Mouse (Mus musculus) layer of hippocampus, postnatal 36 days (tissue): ENCODE data around the gene Vash1. TPM values are rescaled to one million over a fixed set of nuclear protein-coding genes. Genes with fewer than 3 reads are reported as not detected.

Experiments used
- DNase-seq, 2 experiments: peaks; one replicate each; pipeline ENCODE4 v3.0.0; 2022
- total RNA-seq, 2 experiments: library from RNA; stranded (reverse); gene quantifications; 2 replicates each; pipeline ENCODE4 v1.2.3; 2021

The Vash1 gene
- total RNA-seq, result 10 to 100 TPM; 44.4 to 47.7 TPM

DNA sequence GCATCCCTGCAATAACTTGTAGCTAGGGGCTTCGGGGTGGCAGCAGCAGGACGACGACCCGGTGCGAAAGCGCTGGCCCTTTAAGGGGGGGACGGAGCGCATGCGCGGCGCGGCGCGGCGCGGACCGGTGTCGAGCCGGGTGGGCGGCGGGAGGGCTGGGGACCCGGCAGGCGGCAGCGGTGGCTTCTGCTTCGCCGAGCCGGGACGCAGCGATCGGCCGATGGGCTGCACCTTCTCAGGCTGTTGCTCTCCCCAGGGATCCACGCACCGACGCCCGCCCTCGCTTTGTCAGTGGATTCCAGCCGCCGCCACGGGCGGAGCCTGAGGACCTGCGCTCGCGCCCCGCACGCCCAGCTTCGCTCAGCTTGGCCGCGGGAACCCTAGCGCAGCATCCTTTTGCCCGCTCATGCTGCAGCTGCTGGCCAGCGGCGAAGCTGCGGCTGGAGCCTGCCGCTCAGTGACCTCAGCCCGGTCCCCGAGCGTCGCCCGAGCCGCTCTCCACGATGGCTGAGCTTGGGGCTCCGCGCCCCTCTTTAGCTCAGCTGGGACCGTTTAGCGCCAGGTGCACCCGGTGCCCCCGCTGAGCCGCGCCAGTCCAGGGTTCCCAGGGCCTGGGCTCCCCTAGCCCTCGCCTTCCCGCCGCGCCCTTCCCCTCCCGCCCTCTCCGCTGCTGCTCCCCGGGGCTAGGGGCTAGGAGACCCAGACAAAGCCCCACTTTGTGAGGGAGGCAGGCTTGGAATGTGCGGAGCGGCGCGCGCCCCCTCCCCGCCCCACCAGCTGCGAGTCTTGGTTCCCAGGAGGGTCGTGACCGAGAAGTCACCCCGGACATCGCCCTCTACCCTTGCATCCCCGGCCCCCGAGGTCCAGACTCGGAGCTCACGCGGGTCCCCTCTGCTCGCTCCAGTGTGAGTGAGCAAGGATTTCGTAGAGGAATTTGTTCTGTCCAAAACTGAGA is at the start of gene Vash1:
TSS of gene Vash1 (plus strand) at position 110 of the 955 bp plus-strand sequence.
- peak; percentile 79 to 80 for DNase-seq

DNA sequence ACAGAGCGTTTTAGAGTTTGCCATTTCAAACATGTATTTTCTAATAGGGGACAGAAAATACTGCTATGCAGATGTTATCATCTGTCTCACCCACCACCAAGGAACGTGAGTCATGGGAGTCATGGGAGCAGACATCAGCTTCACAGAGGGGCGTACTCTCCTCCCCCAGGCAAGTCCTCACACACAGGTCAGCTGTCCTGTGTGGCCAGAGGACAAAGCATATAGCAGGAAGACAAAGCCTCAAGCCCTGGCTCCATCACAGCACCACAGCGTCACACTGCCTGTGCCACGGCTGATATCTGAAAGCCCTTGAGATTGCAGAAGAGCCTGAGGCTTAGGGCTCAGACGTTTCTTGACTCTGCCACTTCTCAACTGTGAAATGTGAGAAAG is 49.7 kb upstream of the Vash1 start:
- DNase-seq, result no peak

GRCm38 (mm10) chr12:86641763-86642162 is 36.7 kb upstream of the Vash1 start:
- peak in 1 of 2 experiments; percentile 36 for DNase-seq

DNA sequence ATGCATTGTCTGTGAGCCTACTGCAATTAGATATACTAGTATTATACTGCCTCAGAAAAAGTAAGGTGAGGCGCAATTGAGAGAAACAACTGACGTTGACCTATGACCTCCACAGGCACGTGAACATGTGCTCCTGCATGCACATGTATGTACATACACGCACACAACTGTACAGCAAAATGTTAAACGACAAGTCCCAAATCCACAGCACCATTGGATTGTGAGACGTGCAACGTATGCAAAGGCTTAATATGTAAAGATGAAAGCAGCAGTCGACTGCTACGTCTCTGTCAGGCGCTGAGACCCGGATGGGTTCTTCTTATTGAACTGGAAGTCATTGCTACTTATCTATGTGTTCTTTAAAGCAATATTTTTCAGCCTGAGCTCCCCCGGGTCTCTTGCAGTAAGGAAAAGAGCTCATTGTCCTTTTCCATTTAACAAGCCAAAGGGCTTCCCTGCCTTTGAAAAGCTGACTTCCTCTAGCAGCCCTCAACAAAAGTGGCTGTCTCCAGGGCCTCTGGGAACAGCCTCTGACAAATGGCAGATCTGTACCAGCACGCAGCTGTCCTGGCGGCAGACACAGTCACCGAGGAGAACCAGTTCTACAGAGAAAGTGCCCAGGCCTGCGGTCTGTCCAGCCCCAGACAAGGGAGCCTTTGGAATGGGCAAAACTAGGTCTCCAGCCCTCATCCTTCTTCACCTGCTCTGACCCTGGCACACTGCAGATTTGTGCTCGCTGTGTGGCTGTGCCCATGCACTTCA is 33.8 kb upstream of the Vash1 start:
- peak; percentile 45 to 50 for DNase-seq

- no peak for DNase-seq
Observed at GRCm38 (mm10) chr12:86645494-86645893, 33.0 kb upstream of the Vash1 start.

GRCm38 (mm10) chr12:86646831-86647230 is 31.7 kb upstream of the Vash1 start:
- DNase-seq, result peak; percentile 14 to 21

DNA sequence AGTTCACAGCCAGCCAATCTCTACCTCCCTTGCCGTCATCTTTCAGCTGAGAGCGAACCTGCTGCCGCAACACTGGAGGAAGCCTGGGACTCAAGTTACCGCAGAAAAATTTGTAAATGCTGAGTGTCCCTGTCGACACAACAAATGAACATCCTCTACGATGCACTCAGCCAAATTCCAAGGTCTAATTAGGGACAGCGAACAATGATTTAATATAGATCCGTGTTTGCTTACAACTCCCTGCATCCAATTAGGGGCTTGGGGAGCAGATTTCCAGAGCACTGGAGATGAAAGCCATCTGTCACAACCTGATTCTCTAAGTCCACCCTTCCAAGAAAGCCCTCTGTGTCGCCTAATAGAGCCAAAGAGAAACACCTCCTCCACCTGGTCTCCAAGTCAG is 31.2 kb upstream of the Vash1 start:
- DNase-seq, result no peak

GRCm38 (mm10) chr12:86647736-86648135 is 30.8 kb upstream of the Vash1 start:
- DNase-seq, result no peak

DNA sequence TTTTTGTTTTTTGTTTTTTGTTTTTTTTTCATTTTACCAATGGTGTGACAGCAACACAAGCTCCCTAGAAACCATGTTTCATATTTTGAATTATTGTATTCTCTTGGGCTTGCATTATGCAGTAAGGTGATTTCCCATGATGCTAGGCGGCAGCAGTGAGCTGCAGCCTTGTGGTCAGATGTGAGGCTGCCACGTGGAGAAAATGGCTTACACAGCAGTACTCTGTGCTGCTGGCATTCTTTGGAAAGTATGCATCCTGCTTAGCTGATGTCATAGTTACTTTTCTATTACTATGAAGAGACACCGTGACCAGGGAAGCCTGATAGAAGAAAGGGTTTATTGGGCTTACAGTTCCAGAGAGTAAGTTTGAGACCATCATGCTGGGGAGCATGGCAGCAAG is 30.0 kb upstream of the Vash1 start:
- no peak for DNase-seq

- peak; percentile 43 to 47 for DNase-seq
Observed at GRCm38 (mm10) chr12:86651301-86651860, 27.1 kb upstream of the Vash1 start.

- DNase-seq, result peak; percentile 71 to 77
Observed at GRCm38 (mm10) chr12:86652570-86653041, 25.9 kb upstream of the Vash1 start.

DNA sequence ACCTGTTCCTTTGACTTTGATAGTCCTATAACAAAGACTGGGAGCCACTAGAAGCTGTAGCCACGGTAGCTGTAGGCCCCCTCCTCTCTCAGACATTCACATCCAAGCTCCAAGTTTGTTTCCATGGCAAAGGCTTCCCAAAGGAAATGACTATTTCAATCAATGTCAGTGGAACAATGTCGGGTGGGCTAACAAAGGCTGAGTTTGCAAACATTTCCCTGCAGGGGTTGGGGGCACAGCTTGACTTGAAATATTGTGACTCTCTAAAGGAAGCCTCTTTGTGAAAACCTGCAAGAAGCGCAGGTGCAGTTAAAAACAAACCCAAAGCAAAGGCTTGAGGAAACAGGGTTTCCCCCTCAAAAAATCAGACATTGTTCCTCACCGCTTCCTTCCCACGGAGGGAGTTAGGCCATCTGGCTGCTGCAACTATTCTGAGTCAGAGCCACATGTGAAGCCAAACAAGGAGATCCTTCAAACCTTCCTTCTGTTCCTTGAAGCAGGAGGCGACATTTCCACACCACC is 19.0 kb upstream of the Vash1 start:
- peak; percentile 22 to 38 for DNase-seq

DNA sequence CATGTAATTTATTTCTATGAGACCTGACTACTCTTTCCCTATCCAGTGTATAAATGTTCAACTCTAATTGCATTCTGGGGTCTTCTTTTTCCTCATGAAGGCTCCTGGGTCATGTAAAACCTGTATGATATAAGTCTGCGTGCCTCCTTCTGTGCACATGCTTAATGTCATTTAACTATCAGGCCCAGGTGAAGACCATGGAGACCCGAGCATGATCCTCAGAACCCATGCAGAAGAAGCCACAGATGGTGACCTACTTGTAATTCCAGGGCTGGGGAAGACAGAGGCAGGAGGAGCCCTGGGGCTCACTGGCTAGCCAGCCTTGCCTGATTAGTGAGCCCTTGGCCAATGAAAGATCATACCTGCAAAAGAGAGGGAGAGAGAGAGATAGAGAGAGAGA is 18.0 kb upstream of the Vash1 start:
- no peak for DNase-seq

- no peak for DNase-seq
Observed at GRCm38 (mm10) chr12:86665656-86666055, 12.8 kb upstream of the Vash1 start.

DNA sequence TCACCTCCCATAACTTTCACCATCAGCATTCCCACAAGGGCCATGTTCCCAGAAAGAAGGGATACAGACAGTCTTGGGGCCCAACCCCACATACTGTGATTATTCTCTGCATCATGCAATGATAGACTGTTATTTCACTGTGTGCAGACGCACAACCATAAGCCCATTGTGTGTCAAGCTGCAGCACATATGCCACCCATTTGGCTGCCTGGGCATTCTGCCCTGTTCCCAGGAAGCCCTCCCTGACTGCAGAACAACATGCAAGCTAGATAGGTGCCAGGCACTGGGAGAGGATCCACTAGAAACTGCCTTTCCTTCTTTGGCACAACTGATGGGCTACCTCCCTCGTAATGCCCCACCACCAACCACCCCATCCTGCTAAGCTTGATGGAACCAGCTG is 10.1 kb upstream of the Vash1 start:
- peak; percentile 84 to 86 for DNase-seq

GRCm38 (mm10) chr12:86672105-86672504 is 6.4 kb upstream of the Vash1 start:
- no peak for DNase-seq

GRCm38 (mm10) chr12:86672507-86672906 is 6.0 kb upstream of the Vash1 start:
- DNase-seq, result no peak

GRCm38 (mm10) chr12:86679546-86679930 is 1.0 kb downstream of the Vash1 start:
- peak in 1 of 2 experiments; percentile 11 for DNase-seq

DNA sequence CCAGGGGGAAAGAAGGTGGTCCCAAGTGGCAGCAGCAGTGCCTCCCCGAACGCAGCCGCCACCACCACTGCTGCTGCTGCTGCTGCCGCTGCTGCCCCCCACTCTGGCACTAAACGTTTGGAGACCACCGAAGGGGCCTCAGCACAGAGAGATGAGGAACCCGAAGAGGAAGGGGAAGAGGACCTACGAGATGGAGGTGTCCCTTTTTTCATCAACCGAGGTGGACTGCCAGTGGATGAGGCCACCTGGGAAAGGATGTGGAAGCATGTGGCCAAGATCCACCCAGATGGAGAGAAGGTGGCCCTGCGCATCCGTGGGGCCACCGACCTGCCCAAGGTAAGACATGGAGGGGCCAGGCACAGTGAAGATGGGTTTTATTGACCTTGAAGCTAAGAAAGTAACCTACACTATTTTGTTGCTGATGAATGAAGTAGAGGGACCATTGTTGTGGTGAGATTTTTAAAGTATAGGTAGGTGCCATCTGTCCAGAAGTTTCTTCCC is 1.5 kb downstream of the Vash1 start:
- peak in 1 of 2 experiments; percentile 17 for DNase-seq

- DNase-seq, result peak in 1 of 2 experiments; percentile 13
Observed at GRCm38 (mm10) chr12:86680591-86681193, 2.2 kb downstream of the Vash1 start.

DNA sequence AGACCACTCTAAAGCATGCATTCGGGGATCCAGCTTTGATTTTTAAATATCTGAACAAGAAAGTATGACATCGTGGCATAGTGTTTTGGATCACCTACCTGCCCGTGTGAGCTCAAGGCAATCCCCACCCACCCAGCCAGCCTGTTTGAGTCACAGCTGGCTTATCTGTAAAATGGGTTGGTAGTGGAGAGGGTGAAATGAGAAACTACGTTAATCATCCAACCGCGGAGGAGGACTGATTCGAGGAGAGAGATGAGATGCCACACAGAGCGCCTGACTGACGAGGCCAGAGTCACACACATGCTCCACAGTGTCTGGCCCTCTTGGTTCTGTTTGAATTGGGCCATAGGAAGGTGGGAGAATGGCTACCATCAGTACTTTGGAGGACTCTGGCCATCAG is 3.1 kb downstream of the Vash1 start:
- no peak for DNase-seq

DNA sequence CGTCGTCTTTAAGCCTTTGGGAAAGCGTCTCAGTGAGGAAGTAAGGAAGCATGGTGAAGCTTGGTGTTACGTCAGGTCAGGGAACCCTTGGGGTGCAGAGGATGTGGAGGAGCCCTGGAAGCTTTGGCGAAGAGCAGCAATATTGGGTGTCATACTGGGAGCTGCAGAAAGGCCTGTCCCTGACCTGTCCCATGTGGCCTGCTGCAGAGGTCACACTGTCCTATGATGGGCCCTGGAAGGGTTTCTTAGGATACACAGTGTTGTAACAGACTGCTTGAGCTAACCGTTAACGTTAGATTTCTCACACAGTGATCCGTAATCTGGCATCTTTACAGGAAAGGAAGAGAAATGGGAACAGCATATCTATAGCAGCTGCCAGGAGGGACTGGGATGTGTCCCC is 3.7 kb downstream of the Vash1 start:
- DNase-seq, result no peak
